Mouse (Mus musculus) T-helper 1 cell (primary cell): Measurements from ENCODE around the gene Cpsf4.
"Not testable (repeated sequence)": the region's sequence is repeated elsewhere in the genome, so short reads cannot be mapped to it uniquely, and the experiment has no call there.

Source experiments
- in situ Hi-C: fragments of 300-600 bp; cut with MboI, MseI; formaldehyde crosslinking; loops from one replicate; pipeline ENCODE4 v1.15.1; 2025; ENCODE audit warnings: high pct_unique_total_duplicates

Gene Cpsf4

DNA sequence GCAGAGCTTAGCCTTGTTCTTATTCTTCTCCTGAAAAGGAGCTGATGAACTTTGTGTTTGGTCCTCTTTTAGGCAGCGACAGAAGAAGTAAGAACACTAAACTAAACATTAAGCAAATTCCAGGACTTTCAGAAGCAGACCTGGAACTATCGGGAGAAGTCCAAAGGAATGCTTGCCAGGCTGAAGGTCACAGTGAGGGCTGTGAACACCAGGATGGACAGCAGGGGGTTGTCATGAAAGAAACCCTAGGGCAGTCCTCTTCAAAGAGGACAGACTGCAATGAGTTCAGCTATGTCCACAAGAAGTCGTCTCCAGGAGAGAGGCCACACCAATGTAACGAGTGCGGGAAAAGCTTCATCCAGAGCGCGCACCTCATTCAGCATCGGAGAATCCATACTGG is 53.0 kb downstream of the Cpsf4 start:
- in situ Hi-C loops: no loop called here

DNA sequence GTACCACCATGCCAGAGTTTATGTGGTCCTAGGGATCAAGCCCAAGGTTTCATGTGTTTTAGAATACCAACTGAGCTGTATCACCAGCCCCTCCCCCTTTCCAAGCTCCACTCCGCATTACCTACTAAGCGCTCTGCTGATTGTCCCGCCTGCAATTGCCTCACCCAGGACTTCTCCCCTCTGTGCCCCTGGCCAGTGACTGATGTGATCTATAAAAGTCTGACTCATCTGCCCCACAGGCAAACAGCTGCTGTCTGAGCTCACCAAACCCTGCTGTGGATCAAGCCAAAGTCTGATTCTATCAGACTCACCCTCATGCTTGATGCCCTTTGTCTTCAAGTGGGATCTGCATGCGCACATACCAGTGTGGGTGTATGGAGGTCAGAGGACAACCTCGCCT is 55.8 kb downstream of the Cpsf4 start:
- in situ Hi-C loops: no loop called here

DNA sequence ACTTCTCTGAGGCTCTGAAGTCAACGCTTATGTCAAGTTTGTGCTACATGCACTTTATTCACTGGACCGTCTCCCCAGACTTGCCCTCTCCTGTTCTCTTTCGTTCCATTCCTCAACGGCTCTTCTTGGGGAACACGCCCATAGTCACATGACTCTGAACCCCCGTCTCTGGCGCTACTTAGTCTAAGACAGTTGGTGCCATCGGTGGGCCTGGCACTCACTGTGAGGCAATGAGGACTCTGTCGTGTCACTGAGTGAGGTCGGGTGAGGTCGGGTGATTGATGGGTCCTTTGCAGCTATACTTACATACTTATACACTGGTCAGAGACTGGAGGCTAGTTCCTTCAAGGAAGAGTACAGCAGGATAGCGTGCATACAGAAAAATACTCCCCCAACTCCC is 56.4 kb downstream of the Cpsf4 start:
- in situ Hi-C loops: no loop called here

DNA sequence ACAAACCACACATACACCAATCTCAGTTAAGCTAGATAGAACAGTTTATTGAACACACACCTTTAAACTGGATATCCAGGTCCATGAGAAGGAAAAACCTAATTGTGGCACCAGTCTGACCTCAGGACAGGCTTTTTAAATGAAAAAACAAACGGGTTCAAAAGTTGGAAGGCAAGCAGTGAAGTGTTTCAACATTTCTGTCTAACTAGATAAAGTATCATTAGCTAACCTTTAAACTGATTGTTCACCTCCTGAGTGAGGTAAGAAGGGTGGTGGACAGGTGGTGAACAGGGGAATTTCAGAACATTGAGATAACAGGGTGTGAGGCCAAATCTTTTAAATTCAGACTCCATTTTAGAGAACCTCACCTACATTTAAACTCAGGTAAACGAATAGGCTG is 59.4 kb downstream of the Cpsf4 start:
- in situ Hi-C loops: no loop called here

DNA sequence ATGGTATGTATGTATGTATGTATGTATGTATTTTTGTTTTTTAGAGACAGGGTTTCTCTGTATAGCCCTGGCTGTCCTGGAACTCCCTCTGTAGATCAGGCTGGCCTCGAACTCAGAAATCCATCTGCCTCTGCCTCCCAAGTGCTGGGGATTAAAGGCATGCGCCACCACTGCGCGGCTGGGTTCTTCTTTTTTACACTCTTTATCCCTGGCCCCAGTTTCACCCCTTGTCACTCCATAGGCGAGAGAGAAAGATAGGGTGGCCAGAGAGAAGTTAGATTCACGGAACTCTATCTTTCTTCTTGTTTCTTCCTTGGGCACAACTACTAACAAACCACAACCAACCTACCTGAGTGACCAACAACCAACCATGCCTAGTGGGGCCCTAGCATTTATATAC is 62.3 kb downstream of the Cpsf4 start:
- in situ Hi-C loops: not testable (repeated sequence)

DNA sequence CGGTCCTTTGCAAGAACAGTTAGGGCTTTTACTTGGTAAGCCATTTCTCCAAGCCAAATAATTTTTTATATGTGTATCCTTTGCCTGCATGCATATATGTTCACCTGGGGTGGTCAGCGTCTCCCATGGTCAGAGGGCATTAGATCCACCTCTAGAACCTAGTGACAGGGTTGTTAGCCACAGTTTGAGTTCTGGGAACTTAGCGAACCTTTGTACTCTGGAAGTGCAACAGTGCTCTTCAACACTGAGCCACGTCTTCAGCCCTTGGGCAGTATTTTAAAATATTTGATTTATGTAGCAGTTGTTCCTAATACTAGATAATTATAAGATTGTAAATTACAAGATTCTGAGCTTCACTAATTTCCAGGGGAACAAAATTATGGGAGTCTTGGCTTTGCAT is 63.6 kb downstream of the Cpsf4 start:
- in situ Hi-C loops: no loop called here

DNA sequence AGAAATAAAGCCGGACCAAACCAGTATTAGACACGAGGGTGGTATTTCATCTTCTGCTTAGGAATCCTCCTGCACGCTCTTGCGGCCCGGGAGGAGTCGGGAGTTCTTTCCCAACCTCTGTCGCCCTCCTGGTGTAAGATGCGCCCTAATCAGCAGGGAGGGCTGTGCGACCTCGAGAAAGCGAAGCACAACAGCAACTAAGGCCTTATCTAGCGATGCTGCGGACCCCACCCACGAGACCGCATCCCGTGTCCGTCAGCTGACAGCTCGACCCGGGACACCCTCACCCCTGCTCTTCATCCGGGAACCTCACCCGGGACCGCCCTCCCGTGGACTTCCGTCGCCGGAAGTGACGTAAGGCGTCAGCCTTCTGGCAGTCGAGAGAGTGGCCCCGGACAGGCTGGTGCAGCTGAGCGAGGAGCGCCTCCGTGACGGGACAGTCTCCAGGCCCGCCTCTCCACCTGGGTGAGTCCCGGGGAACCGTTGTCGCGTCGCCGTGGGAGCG is 64.4 kb downstream of the Cpsf4 start, which contains the start of gene Zfp655:
TSS of gene Zfp655 (plus strand) at position 349 of the 505 bp plus-strand sequence.
- in situ Hi-C loops: no loop called here
